Mouse (Mus musculus): Measurements from ENCODE around the gene Spast.

DNA sequence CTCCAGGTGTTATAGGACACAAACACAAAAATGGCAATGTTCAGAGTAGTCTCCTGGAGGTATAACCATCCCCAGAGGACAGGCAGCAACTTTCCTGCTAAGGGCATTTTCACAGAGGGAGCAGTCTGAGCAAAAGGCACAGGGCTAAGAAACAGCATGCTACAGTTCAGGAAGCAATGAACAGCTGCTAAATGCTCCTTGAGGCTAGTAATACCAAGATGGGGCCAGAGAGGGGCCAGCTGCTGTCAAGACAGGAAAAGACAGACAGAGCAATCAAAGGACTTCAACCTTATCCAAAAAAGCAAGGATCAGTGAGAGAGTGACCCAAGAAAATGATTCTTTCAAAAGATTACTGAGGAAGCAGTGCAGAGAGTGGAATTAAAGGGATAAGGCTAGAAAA, 47.9 kb upstream of the Spast start:
- TF ChIP-seq CTCF (IDR thresholded peaks at IDR 0.05; ENCODE audit: low read depth) (no peak), EP300 (IDR thresholded peaks at IDR 0.05; ENCODE audit: low read depth) (no peak)
